Mouse (Mus musculus): ENCODE data around the gene Vav1. TPM values are rescaled to one million over a fixed set of nuclear protein-coding genes. Genes with fewer than 3 reads are reported as not detected.

Vav1 gene
- polyA plus RNA-seq, 1 experiment from 2014 or later = 1.4 TPM

DNA sequence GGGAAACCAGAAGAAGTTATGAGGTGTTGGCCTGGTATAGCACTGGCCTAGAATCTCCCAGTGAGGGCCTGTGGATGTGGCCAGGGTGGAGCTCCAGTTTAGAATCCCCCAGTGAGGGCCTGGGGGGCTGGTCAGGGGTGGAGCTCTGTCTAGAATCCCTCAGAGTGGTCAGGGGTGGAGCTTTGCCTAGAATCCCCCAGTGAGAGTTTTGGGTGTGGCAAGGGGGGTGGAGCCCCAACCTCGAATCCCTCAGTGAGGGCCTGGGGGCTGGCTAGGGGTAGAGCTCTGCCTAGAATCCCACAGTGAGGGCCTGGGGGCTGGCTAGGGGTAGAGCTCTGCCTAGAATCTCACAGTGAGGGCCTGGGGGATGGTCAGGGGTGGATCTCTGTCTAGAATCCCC, 17.1 kb upstream of the Vav1 start:
- no peak overlapping the region for H3K9ac ChIP-seq (ENCODE audit: low read depth, low read length)
- no peaks in the 10 kb centered on the region for H3K27me3 ChIP-seq (replicated peaks; ENCODE audit: control insufficient read depth, insufficient read depth, low read length)
- no peak for ATAC-seq
- whole genome bisulfite sequencing = 44% methylated on average over 1 of the region's 1 CpGs
- H3K4me3 ChIP-seq (ENCODE audit: low read length) = no peak overlapping the region
- no peak overlapping the region for H3K27ac ChIP-seq (ENCODE audit: low read depth, low read length)
- H3K9me3 ChIP-seq (ENCODE audit: control insufficient read depth, low read length) = no peaks in the 10 kb centered on the region
- no peaks in the 10 kb centered on the region for H3K36me3 ChIP-seq (ENCODE audit: control insufficient read depth, insufficient read depth, low read length)
- H3K4me1 ChIP-seq (ENCODE audit: control insufficient read depth, insufficient read depth, low read depth, low read length) = no peaks in the 10 kb centered on the region
- no peak overlapping the region for H3K4me2 ChIP-seq (ENCODE audit: low read length)

DNA sequence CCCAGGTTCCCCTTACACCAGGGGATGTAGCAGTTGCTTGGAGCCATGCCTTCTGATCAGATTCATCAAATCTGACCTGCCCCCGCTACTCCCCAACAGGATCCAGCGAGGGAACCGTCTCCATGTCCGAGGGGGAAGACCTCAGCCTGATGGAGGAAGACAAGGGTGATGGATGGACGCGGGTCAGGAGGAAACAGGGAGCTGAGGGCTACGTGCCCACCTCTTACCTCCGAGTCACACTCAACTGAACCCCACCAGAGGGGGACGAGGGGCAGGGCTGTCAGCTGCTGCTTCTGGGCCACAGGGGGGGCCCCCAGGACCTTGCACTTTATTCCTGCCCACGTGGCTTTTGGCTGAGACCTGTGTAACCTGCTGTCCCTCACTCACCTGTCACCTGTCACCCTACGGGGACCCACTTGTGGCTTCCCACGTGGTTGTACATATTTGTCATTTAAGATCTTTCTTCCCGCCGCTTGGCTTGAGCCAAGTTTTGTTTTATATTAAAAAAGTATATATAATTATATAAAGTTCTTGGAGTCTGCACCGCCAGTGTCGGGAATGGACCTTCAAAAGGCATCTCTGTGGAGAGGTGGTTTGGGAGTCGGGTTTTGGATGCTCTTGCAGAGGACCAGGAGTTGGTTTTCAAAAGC, 15.9 kb upstream of the Vav1 start:
- Histone ChIP-seq H3K4me1 (ENCODE audit: control insufficient read depth, insufficient read depth, low read depth, low read length) (no peaks in the 10 kb centered on the region), H3K27ac (ENCODE audit: low read depth, low read length) (no peak overlapping the region), H3K9me3 (ENCODE audit: control insufficient read depth, low read length) (no peaks in the 10 kb centered on the region), H3K4me2 (ENCODE audit: low read length) (no peak overlapping the region), H3K36me3 (ENCODE audit: control insufficient read depth, insufficient read depth, low read length) (no peaks in the 10 kb centered on the region), H3K4me3 (ENCODE audit: low read length) (no peak overlapping the region), H3K27me3 (replicated peaks; ENCODE audit: control insufficient read depth, insufficient read depth, low read length) (no peaks in the 10 kb centered on the region), H3K9ac (ENCODE audit: low read depth, low read length) (no peak overlapping the region)
- ATAC-seq = no peak
- 91% methylated on average over 17 of the region's 17 CpGs for WGBS

DNA sequence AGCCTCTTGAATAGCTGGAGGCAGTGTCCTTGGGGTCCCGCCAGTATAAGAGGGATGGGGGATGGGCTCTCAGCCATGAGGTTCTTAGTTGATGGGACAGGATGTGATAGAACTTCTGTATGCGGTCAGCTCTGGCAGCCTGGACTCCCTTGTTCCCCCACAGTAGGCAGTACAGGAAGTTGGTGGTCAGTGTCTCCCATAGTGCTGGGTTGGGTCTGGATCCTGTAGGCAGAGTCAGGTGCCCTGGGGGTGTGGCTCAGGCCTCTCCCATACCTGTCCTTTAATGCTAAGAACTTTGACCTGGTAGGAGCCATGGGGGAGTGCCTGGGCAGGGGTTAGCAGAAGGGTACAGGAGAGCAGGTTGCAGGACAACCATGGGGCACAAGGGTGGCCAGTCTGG, 14.7 kb upstream of the Vav1 start:
- H3K27me3 ChIP-seq (replicated peaks; ENCODE audit: control insufficient read depth, insufficient read depth, low read length) = no peaks in the 10 kb centered on the region
- no peak overlapping the region for H3K27ac ChIP-seq (ENCODE audit: low read depth, low read length)
- ATAC-seq = no peak
- no peaks in the 10 kb centered on the region for H3K9me3 ChIP-seq (ENCODE audit: control insufficient read depth, low read length)
- no peak overlapping the region for H3K4me3 ChIP-seq (ENCODE audit: low read length)
- H3K36me3 ChIP-seq (ENCODE audit: control insufficient read depth, insufficient read depth, low read length) = no peaks in the 10 kb centered on the region
- H3K4me1 ChIP-seq (ENCODE audit: control insufficient read depth, insufficient read depth, low read depth, low read length) = no peaks in the 10 kb centered on the region
- WGBS = 80% methylated on average over 2 of the region's 2 CpGs
- H3K9ac ChIP-seq (ENCODE audit: low read depth, low read length) = no peak overlapping the region
- no peak overlapping the region for H3K4me2 ChIP-seq (ENCODE audit: low read length)

- H3K4me2 ChIP-seq (ENCODE audit: low read length) = no peak overlapping the region
- H3K36me3 ChIP-seq (ENCODE audit: control insufficient read depth, insufficient read depth, low read length) = no peaks in the 10 kb centered on the region
- H3K9me3 ChIP-seq (ENCODE audit: control insufficient read depth, low read length) = no peaks in the 10 kb centered on the region
- H3K4me3 ChIP-seq (ENCODE audit: low read length) = no peak overlapping the region
- no peaks in the 10 kb centered on the region for H3K4me1 ChIP-seq (ENCODE audit: control insufficient read depth, insufficient read depth, low read depth, low read length)
- 32% methylated on average over 21 of the region's 22 CpGs for WGBS
- no peak overlapping the region for H3K27ac ChIP-seq (ENCODE audit: low read depth, low read length)
- ATAC-seq = peak; percentile 51
- no peak overlapping the region for H3K9ac ChIP-seq (ENCODE audit: low read depth, low read length)
- H3K27me3 ChIP-seq (replicated peaks; ENCODE audit: control insufficient read depth, insufficient read depth, low read length) = no peaks in the 10 kb centered on the region
Observed at GRCm38 (mm10) chr17:57264972-57265945, 13.6 kb upstream of the Vav1 start.

- ATAC-seq = no peak
- Histone ChIP-seq H3K36me3 (ENCODE audit: control insufficient read depth, insufficient read depth, low read length) (no peaks in the 10 kb centered on the region), H3K9ac (ENCODE audit: low read depth, low read length) (no peak overlapping the region), H3K4me3 (ENCODE audit: low read length) (no peak overlapping the region), H3K27me3 (replicated peaks; ENCODE audit: control insufficient read depth, insufficient read depth, low read length) (0 out of 2 replicates have a peak, but pooled peaks cover 2% of the 10 kb centered on the region), H3K4me2 (ENCODE audit: low read length) (no peak overlapping the region), H3K4me1 (ENCODE audit: control insufficient read depth, insufficient read depth, low read depth, low read length) (no peaks in the 10 kb centered on the region), H3K9me3 (ENCODE audit: control insufficient read depth, low read length) (no peaks in the 10 kb centered on the region), H3K27ac (ENCODE audit: low read depth, low read length) (no peak overlapping the region)
- 92% methylated on average over 6 of the region's 6 CpGs for WGBS
Observed at GRCm38 (mm10) chr17:57267556-57268126, 11.3 kb upstream of the Vav1 start.

DNA sequence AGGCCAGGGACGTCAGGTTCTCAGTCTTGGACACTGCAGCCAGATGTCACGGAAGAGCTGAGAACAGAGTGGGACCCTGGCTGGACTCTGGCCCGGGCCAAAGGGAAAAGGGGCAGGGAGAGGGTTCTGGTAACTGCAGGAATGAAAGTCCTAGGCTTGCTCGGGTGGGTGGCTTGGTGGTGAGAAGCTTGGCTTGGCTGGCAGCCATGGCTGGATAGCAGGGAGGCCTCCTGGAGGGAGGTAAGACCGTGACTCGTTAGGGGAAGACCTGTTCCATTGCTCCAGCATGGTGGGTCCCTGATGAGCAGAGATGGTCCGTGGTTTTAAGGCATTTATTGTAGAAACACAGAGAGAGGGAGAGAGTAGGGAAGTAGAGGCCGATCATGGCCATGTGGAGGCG, 7.6 kb upstream of the Vav1 start:
- H3K9me3 ChIP-seq (ENCODE audit: control insufficient read depth, low read length) = no peaks in the 10 kb centered on the region
- no peak for ATAC-seq
- H3K4me2 ChIP-seq (ENCODE audit: low read length) = no peak overlapping the region
- H3K36me3 ChIP-seq (ENCODE audit: control insufficient read depth, insufficient read depth, low read length) = no peaks in the 10 kb centered on the region
- H3K4me3 ChIP-seq (ENCODE audit: low read length) = no peak overlapping the region
- H3K9ac ChIP-seq (ENCODE audit: low read depth, low read length) = no peak overlapping the region
- 64% methylated on average over 9 of the region's 9 CpGs for WGBS
- peaks cover 2% of the 10 kb centered on the region; the same call in 1 of the 2 replicates for H3K27me3 ChIP-seq (replicated peaks; ENCODE audit: control insufficient read depth, insufficient read depth, low read length)
- no peak overlapping the region for H3K27ac ChIP-seq (ENCODE audit: low read depth, low read length)
- peaks cover 7% of the 10 kb centered on the region for H3K4me1 ChIP-seq (ENCODE audit: control insufficient read depth, insufficient read depth, low read depth, low read length)

- no peak overlapping the region for H3K4me2 ChIP-seq (ENCODE audit: low read length)
- no peak overlapping the region for H3K27ac ChIP-seq (ENCODE audit: low read depth, low read length)
- 30% methylated on average over 6 of the region's 7 CpGs for WGBS
- peaks cover 10% of the 10 kb centered on the region for H3K4me1 ChIP-seq (ENCODE audit: control insufficient read depth, insufficient read depth, low read depth, low read length)
- no peak for ATAC-seq
- H3K9ac ChIP-seq (ENCODE audit: low read depth, low read length) = no peak overlapping the region
- no peaks in the 10 kb centered on the region for H3K9me3 ChIP-seq (ENCODE audit: control insufficient read depth, low read length)
- H3K36me3 ChIP-seq (ENCODE audit: control insufficient read depth, insufficient read depth, low read length) = no peaks in the 10 kb centered on the region
- H3K27me3 ChIP-seq (replicated peaks; ENCODE audit: control insufficient read depth, insufficient read depth, low read length) = peaks cover 2% of the 10 kb centered on the region; the same call in 1 of the 2 replicates
- H3K4me3 ChIP-seq (ENCODE audit: low read length) = no peak overlapping the region
Observed at GRCm38 (mm10) chr17:57273846-57274245, 5.1 kb upstream of the Vav1 start.

- 7% methylated on average over 15 of the region's 15 CpGs for WGBS
- Histone ChIP-seq H3K9me3 (ENCODE audit: control insufficient read depth, low read length) (no peaks in the 10 kb centered on the region), H3K4me1 (ENCODE audit: control insufficient read depth, insufficient read depth, low read depth, low read length) (peaks cover 10% of the 10 kb centered on the region), H3K4me2 (ENCODE audit: low read length) (peak overlapping the region; percentile 61), H3K27me3 (replicated peaks; ENCODE audit: control insufficient read depth, insufficient read depth, low read length) (peaks cover 2% of the 10 kb centered on the region; the same call in 1 of the 2 replicates), H3K4me3 (ENCODE audit: low read length) (peak overlapping the region; percentile 57), H3K36me3 (ENCODE audit: control insufficient read depth, insufficient read depth, low read length) (no peaks in the 10 kb centered on the region), H3K9ac (ENCODE audit: low read depth, low read length) (peak overlapping the region; percentile 67), H3K27ac (ENCODE audit: low read depth, low read length) (no peak overlapping the region)
- ATAC-seq = no peak
Observed at GRCm38 (mm10) chr17:57274686-57275085, 4.2 kb upstream of the Vav1 start.

Data from hindbrain, embryonic 16.5 days (tissue).